Mouse (Mus musculus): Measurements from ENCODE around the gene Mon1b.

The Mon1b gene

GRCm38 (mm10) chr8:113673300-113673699 lies 37.9 kb downstream of the Mon1b start:
- DNase-seq (ENCODE audit: low spot score): no peak

GRCm38 (mm10) chr8:113674611-113675010 lies 39.2 kb downstream of the Mon1b start:
- DNase-seq (ENCODE audit: low spot score): no peak

DNA sequence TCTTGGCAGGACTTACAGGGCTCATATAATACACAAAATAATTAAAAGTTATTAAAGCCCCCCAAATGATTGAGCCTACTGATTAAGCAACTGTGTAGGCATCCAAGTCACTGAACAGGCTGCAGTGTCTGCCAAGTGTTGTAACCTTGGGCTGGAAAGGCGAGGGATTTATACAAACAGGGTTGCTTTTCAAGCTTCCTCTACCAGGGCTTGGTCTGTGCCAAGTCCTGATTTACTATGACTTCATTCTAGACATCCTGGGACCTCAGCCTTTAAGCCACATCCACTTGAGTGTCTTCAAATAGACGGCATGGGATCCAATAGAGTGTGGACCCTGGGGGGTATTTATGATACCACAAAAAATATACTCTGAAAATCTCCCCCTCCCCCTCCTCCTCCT lies 39.9 kb downstream of the Mon1b start:
- no peak for DNase-seq (ENCODE audit: low spot score)

DNA sequence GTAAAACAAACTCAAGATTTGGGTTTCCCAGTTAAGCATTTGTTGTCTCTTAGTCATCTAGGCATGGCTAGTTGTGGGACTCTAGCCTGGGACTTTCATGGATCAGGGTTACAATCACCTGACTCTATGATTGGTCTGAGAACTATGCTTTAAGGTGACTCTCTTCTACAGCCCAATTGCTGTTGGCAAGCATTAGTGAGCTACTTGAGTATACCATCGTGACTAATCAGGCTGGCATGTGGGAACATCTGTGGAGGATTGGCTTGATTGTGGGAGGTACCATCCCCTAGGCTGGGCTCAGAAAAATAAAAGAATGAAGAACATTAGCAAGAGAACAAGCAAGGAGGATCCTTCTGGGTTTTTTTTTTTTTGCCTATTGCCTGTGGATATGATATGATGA lies 41.4 kb downstream of the Mon1b start:
- no peak for DNase-seq (ENCODE audit: low spot score)

DNA sequence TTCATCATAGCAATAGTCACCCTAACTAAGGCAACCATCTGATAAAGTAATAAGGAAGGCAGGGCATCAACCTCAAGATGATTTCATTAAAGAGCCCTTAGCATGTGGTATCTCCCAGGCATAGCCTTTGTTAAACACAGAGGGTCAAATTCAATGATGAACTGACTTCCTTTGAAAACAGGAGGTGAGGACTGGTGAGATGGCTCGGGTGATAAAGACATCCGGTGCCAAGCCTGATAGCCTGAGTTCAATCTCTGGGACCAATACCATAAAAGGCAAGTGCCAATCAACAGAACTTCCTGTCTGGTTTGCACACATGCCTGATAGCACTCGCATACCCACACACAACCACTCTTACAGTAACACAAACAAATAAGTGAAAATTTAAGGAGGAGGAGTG lies 44.0 kb downstream of the Mon1b start:
- DNase-seq (ENCODE audit: low spot score): no peak

DNA sequence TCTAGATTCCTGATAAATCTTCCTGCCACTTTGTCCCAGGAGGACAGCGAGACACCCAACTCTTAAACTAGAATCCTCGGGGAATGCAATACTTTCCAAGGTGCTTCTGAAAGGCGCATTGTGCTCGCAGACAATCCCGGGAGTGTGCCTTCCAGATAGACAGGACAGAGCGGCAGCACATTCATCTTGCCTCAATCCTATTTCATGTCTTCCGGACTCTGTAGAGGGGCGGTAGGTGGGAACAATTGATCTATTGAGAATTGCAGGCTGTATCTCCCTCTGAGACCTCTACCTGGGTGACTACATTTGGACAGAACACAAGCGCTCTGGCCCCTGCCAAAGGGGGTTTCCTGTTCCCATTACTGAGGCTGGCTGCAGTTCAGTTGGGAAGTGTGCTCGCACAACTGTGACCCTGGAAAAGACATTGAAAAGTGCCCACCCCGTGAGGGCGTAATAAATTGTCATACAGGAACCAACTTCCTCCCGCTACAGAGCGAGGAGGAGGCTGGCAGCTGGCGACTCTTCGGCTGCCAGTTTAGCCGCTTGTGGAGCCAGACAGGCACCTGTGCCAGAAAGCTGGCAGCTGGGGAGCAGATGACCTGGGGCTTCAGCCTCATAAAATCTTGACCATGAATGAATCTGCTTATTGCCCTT lies 52.6 kb downstream of the Mon1b start:
- no peak for DNase-seq (ENCODE audit: low spot score)

GRCm38 (mm10) chr8:113688543-113688915 lies 53.1 kb downstream of the Mon1b start:
- DNase-seq (ENCODE audit: low spot score): no peak

DNA sequence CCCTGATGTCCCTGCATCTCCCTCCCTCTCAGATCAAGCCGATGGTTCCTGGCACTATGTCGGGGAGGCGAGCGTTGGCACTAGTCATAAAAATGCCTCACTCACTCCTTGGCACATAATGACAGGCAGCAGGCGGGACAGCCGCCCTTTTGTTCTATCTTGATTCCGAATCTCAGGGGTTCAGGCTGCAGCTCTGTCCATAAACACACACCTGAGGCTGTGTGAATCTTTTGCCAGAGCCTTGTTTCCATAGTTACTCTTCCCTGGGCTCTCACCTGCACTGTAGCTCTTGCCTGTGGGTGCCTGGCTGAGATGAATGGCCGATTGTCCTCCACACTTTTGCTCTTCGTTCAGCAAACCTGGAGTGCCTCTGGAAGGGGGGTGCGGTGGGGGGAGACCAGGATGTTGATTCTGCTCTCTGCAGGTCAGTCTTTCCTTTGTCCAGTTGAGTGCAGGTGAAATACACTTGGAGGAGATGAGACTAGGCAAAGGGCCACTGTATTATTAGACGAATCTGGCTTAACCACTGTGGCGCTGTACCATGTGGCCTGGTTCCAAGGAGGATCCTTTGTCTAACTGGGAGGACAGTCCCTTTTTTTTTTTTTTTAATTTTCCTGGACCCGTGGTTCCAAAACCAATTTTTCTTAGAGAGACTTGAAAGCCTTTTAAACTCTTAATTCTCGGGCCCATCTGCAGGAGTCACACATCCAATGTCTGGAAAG lies 56.4 kb downstream of the Mon1b start:
- DNase-seq (ENCODE audit: low spot score): no peak

Data from ovary, postnatal 14 days (tissue).